Mouse (Mus musculus) ovary, postnatal 36 days (tissue): ENCODE measurements around the gene Ap1m2.
"Not testable (repeated sequence)": the region's sequence is repeated elsewhere in the genome, so short reads cannot be mapped to it uniquely, and the experiment has no call there.

Source experiments
- DNase-seq: peaks from one replicate; pipeline ENCODE4 v3.0.0; 2022; ENCODE audit warnings: low spot score, mixed read lengths

Ap1m2 gene

GRCm38 (mm10) chr9:21288404-21289336 lies 23.5 kb downstream of the Ap1m2 start:
- DNase-seq = no peak

DNA sequence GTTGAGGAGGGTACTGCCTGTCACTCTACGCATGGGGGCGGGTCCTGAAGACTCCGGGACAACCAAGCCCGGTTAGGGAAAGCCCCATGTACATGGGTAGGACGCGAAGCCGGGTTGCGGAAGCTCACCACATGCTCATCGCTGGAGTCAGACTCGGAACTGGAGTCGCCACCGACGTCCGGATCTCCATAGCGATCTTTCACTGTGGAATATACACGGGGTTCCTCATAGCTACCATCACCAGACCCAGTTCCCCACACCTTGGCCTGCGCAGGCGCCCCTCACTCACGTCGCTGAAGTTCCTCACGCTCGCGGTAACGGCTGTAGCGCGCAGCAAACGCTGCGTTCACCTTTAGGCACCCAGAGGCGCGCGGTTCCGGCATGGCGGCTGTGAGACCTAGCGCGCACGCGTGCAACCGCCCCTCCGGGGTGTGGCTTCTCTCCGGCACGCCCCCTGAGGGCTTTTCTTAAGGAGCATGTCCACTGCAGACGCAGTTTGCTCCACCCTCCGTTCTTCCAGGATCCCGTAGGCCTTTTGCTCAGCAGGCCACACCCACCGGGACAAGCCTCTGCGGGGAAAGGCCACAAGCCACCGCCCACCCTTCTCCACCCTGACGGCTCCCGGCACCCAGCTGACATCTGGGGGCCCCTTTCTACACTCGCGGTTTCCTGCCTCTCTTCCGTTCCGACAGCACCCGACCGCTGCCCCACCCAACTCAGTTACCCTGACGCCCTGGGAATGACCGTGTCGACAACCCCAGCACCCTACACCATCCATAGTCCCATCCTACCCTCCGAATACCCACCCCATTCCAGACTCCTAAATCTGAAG lies 24.4 kb downstream of the Ap1m2 start, which contains the start of gene Kri1:
Gene Kri1, minus strand, starts transcription at position 399 of the 832 bp plus-strand sequence.
- peak; percentile 97 for DNase-seq

DNA sequence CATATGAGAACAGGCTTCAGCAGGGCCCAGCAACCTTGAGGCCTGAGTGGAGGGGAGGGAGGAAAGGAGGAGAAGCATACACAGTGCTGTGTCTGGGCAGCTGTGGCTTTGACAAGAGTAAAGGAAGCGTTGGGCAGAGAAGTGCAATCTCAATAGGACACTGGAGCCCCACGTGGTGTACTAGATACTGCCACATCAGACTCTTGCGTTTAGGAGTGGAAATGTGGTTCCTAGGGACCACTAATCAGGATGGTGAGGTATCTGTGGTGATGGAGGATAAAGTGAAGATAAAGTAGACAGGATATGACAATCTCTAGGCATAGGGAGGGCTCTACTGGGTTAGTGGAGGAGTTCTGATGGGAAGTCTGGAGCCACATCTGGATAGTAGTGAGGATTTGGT lies 25.4 kb downstream of the Ap1m2 start:
- no peak for DNase-seq

GRCm38 (mm10) chr9:21283994-21284393 lies 28.1 kb downstream of the Ap1m2 start:
- DNase-seq = no peak

GRCm38 (mm10) chr9:21283591-21283990 lies 28.5 kb downstream of the Ap1m2 start:
- no peak for DNase-seq

DNA sequence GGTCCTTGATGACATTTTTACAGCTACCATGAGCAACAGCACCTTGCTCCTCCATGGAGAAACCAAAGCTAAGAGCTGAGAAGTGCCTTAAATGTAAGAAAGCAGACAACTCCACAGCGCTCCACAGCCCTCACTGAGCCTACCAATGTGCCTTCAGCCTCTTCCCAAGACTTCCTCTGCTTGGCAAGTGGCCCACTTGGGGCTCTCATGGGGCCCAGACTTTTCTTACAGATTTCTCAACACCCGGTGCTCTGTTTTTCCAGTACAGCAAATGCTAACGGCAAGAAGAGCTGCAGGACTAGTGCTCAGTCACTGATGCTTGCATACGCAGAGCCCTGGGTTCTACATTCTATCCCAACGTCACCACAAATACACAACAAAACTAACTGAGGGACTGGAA lies 34.4 kb downstream of the Ap1m2 start:
- DNase-seq = no peak

DNA sequence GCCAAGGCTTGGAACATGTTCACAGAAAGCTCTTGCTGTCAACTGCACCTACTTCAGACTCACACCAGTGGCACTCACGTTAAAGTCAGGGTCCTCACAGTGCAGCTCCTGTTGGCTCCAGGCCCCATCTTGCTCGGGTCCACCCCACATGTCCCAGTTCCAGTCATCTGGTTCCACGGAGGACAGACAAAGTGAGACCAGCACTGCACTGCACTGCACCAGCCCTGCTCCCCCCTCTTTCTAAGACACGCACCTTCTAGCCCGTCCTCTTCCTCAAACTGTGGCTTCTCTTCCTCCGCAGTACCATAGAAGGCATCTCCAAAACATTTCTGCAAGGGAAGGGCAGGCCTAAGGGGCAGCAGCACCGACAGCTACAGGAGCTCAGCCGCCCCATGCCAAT lies 35.8 kb downstream of the Ap1m2 start:
- DNase-seq = no peak

- no peak for DNase-seq
Measured at GRCm38 (mm10) chr9:21275727-21276126, 36.4 kb downstream of the Ap1m2 start.

DNA sequence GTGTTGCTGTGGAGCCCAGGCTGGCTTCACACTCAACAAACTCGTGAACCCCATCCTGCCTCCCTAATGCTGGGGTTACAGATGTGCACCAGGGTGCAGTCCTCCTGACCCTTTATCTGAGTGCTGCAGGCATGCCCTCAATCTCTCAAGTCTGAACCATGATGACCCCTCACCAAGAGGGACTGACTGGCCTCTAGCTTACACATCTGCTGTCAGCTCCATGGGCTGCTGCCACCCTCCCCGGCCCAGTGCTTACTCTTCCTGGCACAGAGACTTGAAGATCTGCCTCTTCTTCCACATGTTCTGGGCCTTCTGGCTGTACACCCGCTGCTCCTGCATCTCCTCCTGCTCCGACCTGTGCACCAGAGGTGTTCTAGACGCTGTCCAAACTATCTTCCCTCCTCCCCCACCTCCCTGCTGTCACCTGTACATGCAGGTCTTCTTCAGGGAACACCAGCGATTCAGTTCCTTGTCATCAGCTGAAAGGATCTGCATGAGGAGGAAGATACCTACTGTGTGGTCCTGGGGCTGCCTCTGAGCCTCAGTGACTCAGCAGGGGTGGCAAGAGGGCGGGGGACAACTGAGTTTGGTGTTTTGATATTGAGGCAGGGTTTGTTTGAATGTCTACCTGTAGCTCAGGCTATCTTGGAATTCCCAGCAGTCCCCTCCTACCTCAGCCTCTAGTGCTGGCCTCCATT lies 37.0 kb downstream of the Ap1m2 start:
- DNase-seq = no peak

DNA sequence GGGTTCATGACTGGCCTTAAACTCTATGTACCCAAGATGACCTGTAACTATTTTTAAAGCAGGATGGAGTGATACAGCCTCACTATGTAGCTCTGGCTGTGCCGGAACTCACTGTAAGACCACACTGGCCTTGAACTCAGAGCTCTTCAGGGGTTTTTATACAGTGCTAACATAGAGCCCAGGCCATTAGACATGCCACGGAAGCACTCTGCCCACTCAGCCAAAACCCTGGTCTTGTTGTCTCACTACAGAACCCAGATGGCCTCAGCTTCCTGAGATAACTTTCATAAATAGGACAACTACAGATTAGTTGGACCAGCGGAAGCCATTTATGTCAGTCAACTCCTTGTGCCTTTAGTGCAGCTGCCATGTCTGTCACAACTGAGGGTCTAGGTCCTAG lies 37.8 kb downstream of the Ap1m2 start:
- no peak for DNase-seq

GRCm38 (mm10) chr9:21273520-21274228 lies 38.5 kb downstream of the Ap1m2 start:
- no peak for DNase-seq

GRCm38 (mm10) chr9:21273094-21273493 lies 39.0 kb downstream of the Ap1m2 start:
- DNase-seq = no peak

DNA sequence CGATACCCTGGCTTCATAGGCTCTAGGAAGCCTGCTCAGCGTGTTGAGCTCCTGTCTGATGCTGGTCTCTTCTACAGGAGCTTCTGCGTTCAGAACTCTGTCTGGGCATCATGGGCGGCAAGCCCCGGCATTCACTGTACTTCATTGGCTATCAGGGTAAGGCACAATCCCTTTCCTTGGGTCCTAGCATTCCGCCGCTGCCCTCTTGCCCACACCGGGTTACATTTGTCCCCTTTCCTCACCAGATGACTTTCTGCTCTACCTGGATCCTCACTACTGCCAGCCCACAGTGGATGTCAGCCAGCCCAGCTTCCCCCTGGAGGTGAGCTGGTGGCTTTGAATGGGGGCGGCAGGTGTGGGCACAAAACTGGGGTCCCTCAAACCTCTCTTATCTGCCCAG lies 39.7 kb downstream of the Ap1m2 start:
- no peak for DNase-seq

GRCm38 (mm10) chr9:21269590-21269989 lies 42.5 kb downstream of the Ap1m2 start:
- not testable (repeated sequence) for DNase-seq

DNA sequence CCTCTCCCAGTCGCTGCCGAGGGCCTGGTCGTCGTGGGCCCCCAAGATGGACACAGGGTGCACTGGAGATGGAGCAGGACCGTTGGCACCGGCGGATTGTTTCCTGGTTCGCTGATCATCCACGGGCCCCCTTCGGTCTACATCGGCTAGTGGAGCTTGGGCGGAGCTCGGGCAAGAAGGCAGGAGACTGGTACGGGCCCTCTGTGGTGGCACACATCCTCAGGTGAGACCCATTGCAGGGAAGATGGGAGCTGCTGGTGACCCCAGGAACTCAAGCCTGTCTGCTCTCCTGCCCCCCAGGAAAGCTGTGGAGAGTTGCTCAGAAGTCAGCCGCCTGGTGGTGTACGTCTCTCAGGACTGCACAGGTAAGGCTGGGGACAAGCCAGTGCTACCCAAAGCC lies 43.8 kb downstream of the Ap1m2 start:
- no peak for DNase-seq

DNA sequence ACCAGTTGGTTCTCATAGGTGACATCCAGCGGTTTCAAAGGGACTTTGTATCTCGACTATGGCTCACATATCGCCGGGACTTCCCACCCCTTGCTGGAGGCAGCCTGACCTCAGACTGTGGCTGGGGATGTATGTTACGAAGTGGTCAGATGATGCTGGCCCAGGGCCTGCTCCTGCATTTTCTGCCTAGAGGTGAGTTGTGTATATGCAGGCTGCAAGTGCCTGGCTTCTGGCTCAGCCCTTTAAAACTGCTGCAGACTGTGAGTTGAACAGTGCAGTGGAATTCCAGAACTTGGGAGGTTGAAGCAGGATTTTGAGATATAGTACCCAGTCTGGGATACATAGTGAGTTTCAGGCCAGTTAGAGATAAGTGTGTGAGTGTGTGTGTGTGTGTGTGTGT lies 45.2 kb downstream of the Ap1m2 start:
- no peak for DNase-seq

- DNase-seq = no peak
Measured at GRCm38 (mm10) chr9:21265611-21266010, 46.5 kb downstream of the Ap1m2 start.

- peak; percentile 99 for DNase-seq
Measured at GRCm38 (mm10) chr9:21265000-21265561, 47.1 kb downstream of the Ap1m2 start, which contains the start of gene Atg4d. Gene Atg4d (plus strand): TSS chr9:21265293.

- DNase-seq = no peak
Measured at GRCm38 (mm10) chr9:21264272-21264999, 47.7 kb downstream of the Ap1m2 start.

DNA sequence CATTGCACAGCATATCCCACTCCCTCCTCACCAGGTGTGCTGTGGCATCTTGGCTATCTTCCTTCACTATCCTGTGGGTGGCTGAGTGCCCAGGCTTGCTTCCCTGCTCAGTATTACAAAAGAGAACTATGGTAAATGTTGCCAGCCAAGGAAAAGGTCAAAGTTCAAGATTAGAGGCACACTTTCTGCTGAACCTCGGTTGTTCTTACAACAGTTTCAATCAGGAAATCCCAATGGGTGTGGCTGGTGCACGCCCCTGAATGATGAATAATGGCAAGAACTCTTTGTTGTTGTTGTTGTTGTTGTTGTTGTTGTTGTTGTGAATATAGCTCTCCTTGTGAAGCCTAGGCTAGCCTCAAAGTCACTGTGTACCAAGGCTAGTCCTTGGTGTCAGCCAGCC lies 50.3 kb downstream of the Ap1m2 start:
- DNase-seq = no peak
